Mouse (Mus musculus) liver, postnatal 0 days (tissue): ENCODE measurements around the gene Ube2g1. TPM values are rescaled to one million over a fixed set of nuclear protein-coding genes. Genes with fewer than 3 reads are reported as not detected.
A peak's percentile ranks its signal among the peaks of the same experiment; 100 is the strongest.

ENCODE experiments used
- ATAC-seq: fragments of 200-750 bp; cut with Nextera tagmentation; 2 replicates; pipeline ENCODE4 v1.8.0; 2017; ENCODE audit warnings: mild to moderate bottlenecking, moderate library complexity
- DNase-seq: peaks from one replicate; pipeline ENCODE4 v3.0.0-alpha.2; 2016
- H3K27ac ChIP-seq: fragments of 300-500 bp; sonication (generic); 2 replicates; pipeline ENCODE4 v1.5.1; 2014; ENCODE audit warnings: antibody characterized with exemption, moderate library complexity, mild to moderate bottlenecking, low read depth
- H3K27me3 ChIP-seq: fragments of 300-500 bp; sonication (generic); 2 replicates; pipeline ENCODE4 v1.6.1; 2014; ENCODE audit warnings: low read length, control low read depth, mixed read lengths; ENCODE audit not compliant: insufficient read depth
- H3K36me3 ChIP-seq: fragments of 300-500 bp; sonication (generic); replicated peaks from 2 replicates; pipeline ENCODE4 v1.6.1; 2014; ENCODE audit warnings: mild to moderate bottlenecking, control low read depth, low read length, moderate library complexity, mixed read lengths; ENCODE audit not compliant: insufficient read depth
- H3K4me1 ChIP-seq: fragments of 300-500 bp; sonication (generic); 2 replicates; pipeline ENCODE4 v1.6.1; 2014; ENCODE audit warnings: antibody characterized with exemption, mild to moderate bottlenecking, control low read depth; ENCODE audit not compliant: insufficient read depth
- H3K4me2 ChIP-seq: fragments of 300-500 bp; sonication (generic); 2 replicates; pipeline ENCODE4 v1.6.1; 2014; ENCODE audit warnings: low read depth, mild to moderate bottlenecking, low read length, moderate library complexity, mixed read lengths
- H3K4me3 ChIP-seq: fragments of 300-500 bp; sonication (generic); 2 replicates; pipeline ENCODE4 v1.5.1; 2014; ENCODE audit warnings: low read depth, low read length
- H3K9ac ChIP-seq: fragments of 300-500 bp; sonication (generic); replicated peaks from 2 replicates; pipeline ENCODE4 v1.6.1; 2014; ENCODE audit warnings: mild to moderate bottlenecking, moderate library complexity
- H3K9me3 ChIP-seq: fragments of 300-500 bp; sonication (generic); 2 replicates; pipeline ENCODE4 v1.6.1; 2016; ENCODE audit warnings: mild to moderate bottlenecking, control low read depth, low read length, mixed read lengths
- CTCF ChIP-seq: sonication (generic); IDR thresholded peaks from 2 replicates; pipeline ENCODE4 v1.5.1; 2016; ENCODE audit warnings: antibody characterized with exemption, low read depth
- EP300 ChIP-seq: IDR thresholded peaks from 2 replicates; pipeline ENCODE4 v1.6.1; 2016; ENCODE audit warnings: antibody characterized with exemption, low read depth, mild to moderate bottlenecking
- WGBS: fragments of 180-500 bp; shearing (Covaris S2); extraction: QIAGEN DNeasy Blood & Tissue Kit; methylation state at CpG from one replicate; pipeline ENCODE4 v1.1.7; 2014; ENCODE audit not compliant: insufficient replicate concordance; 5-methylcytosine and 5-hydroxymethylcytosine counted together
- polyA plus RNA-seq: library from polyadenylated mRNA; unstranded; fragments of >200 nt; fragmentation: Nextera tagmentation; extraction: Ambion mirVana; gene quantifications from 2 replicates; pipeline ENCODE4 v1.2.1, GENCODE M21; 2015

Gene Ube2g1
- polyA plus RNA-seq, 1 experiment from 2014 or later = 28.1 TPM

DNA sequence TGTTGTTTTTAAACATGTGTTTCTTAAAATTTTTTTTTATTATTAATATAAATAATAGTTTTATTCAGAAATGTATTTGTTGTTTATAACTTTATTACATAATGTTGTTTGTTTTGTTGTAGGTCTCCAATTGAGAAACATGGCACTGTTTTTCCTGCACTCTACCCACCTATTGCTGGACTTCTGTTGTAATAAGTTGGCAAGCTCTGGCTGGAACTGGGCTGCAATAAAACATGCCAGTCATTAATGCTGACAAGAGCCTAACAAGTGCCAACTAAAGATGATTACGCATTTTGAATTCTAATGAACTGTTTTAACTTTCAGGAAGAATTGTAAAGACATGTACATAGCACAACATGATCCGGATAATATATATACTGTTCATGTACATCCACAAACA lies 76.3 kb downstream of the Ube2g1 start:
- Histone ChIP-seq H3K4me1 (peaks cover 12% of the 10 kb centered on the region), H3K36me3 (peaks cover 13% of the 10 kb centered on the region), H3K9me3 (no peaks in the 10 kb centered on the region), H3K9ac (no peak overlapping the region), H3K4me2 (no peak overlapping the region), H3K4me3 (no peak overlapping the region), H3K27me3 (no peaks in the 10 kb centered on the region), H3K27ac (no peak overlapping the region)
- TF ChIP-seq EP300 = no peak
- TF ChIP-seq CTCF = no peak
- DNase-seq (no peak), ATAC-seq (no peak)
- WGBS = 91% methylated on average over 2 of the region's 2 CpGs

DNA sequence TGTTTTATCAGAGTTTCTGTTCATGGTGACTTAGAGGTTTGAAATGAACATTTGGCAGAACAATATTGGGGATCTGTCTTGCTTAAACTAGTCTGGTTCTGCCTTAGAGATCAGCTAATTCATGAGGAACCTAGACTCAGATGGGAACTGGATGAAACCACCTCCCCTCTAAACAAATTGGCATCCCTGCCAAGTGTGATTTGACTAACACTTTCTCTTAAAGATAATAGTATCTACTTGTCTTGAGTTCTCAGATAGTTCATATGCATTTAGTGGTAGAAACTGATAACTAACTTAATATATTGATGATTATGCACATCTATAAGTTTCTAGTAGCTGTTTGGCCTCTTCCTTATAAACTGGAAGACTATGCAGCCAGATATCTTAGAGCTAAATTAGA lies 79.6 kb downstream of the Ube2g1 start:
- Histone ChIP-seq H3K27me3 (no peaks in the 10 kb centered on the region), H3K27ac (no peak overlapping the region), H3K4me1 (peaks cover 30% of the 10 kb centered on the region), H3K9me3 (no peaks in the 10 kb centered on the region), H3K4me3 (no peak overlapping the region), H3K4me2 (no peak overlapping the region), H3K9ac (no peak overlapping the region), H3K36me3 (peaks cover 3% of the 10 kb centered on the region; the same call in 1 of the 2 replicates)
- TF ChIP-seq CTCF (no peak), EP300 (peak; percentile 88)
- DNase-seq (no peak), ATAC-seq (no peak)

DNA sequence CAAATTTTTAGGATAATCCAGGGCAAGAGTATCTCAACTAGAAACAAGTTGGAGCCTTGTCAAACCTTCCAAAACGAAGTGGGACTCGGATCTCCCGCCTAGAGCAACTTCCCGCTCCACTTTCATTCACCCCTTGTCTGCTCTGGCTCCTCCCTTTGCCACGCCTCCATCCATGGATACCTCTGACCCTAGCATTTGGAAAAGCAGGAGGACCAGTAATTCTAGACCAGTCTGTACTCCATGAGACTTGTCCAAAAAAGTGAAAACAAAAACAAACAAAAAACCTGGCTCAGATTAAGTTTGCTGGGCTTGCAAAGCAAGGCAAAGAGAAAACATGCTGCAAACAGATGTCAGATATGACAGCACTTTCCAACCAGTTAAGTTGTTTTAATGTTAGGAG lies 81.2 kb downstream of the Ube2g1 start:
- ATAC-seq (no peak), DNase-seq (no peak)
- H3K4me3 ChIP-seq = no peak overlapping the region
- H3K27ac ChIP-seq = peak overlapping the region; percentile 91
- peaks cover 39% of the 10 kb centered on the region for H3K4me1 ChIP-seq
- no peaks in the 10 kb centered on the region for H3K27me3 ChIP-seq
- no peaks in the 10 kb centered on the region for H3K9me3 ChIP-seq
- peaks cover 3% of the 10 kb centered on the region; the same call in 1 of the 2 replicates for H3K36me3 ChIP-seq
- TF ChIP-seq CTCF = no peak
- TF ChIP-seq EP300 = no peak
- H3K4me2 ChIP-seq = peak overlapping the region; percentile 78; the same call in 1 of the 2 replicates
- H3K9ac ChIP-seq = no peak overlapping the region
- WGBS = 50% methylated on average over 5 of the region's 5 CpGs

DNA sequence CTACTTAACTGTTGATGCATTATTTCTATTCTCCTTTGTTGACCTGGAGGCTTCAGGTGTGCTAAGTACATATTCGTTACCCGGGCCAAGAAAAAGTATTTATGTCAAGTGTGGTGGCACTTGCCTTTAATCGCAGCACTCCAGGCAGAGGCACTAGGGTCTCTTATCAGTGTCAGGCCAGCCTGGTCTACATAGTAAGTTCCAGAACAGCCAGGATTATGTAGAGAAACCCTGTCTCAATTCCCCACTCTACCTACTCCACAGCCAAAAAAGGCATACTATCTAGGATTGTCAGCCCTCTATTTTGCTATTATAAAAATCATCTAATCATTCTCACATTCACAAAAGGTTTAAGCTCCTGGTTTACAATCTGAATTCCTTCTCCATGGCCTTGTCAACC lies 82.0 kb downstream of the Ube2g1 start:
- H3K36me3 ChIP-seq = 0 out of 2 replicates have a peak, but pooled peaks cover 2% of the 10 kb centered on the region
- no peaks in the 10 kb centered on the region for H3K27me3 ChIP-seq
- H3K4me1 ChIP-seq = peaks cover 46% of the 10 kb centered on the region
- no peaks in the 10 kb centered on the region for H3K9me3 ChIP-seq
- WGBS = 39% methylated on average over 3 of the region's 3 CpGs
- H3K4me2 ChIP-seq = peak overlapping the region; percentile 78
- DNase-seq (peak; percentile 47), ATAC-seq (peak; percentile 76)
- H3K4me3 ChIP-seq = peak overlapping the region; percentile 97
- no peak for TF ChIP-seq CTCF
- TF ChIP-seq EP300 = peak; percentile 92
- H3K27ac ChIP-seq = peak overlapping the region; percentile 91
- H3K9ac ChIP-seq = peak overlapping the region; percentile 83

DNA sequence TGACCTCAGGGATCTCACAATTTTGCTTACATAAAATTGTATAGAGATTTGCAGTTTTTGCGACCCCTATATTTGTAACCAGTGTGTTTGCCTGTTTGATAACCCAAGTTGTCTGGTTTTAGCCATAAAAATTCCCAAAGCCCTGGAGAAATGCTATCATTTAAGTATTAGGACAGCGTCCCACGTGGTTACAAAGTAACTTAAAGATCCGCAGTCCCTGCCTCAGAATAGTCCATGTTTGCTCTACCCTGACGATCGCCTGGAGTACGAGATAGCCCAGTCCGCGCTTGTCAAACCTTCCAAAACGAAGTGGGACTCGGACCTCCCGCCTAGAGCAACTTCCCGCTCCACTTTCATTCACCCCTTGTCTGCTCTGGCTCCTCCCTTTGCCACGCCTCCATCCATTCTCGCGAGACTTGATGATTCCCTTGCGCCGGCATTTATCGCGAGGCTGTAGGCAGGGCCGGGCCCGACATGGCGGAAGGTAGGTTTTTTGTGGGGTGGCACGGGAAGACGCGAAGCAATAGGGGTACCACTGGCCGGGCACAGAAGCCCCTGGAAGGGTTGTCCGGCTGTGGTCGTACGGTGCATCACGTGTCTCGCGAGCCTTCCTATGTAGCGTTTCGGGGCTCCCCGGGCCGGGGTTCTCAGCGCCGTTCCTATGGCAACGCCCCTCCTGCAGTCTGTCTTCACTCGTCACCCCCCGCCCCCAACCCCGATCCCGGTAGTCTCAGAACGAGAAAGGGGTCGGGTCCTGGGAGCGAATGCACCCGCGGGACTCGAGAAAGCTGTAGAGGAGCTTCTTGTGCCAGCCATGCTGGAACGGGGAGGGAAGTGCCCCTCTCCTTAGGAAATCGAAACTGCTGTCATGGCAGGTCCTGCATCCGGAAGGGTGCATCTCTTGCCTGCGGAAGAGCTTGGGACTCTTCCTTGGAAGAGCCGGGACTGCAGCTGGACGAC lies 82.7 kb downstream of the Ube2g1 start, which contains the start of gene Ankfy1:
Ankfy1 (plus strand) TSS at position 456 of the 960 bp plus-strand sequence.
- 1% methylated on average over 56 of the region's 56 CpGs for WGBS
- no peak for TF ChIP-seq CTCF
- TF ChIP-seq EP300 = peak; percentile 91
- peak; percentile 98 for DNase-seq
- peak within 1 kb of the TSS; percentile 83 for H3K9ac ChIP-seq
- peak within 1 kb of the TSS; percentile 78 for H3K4me2 ChIP-seq
- peak within 1 kb of the TSS; percentile 91 for H3K27ac ChIP-seq
- ATAC-seq = peak; percentile 95
- H3K9me3 ChIP-seq = no peaks in the 10 kb centered on the region
- H3K36me3 ChIP-seq = 0 out of 2 replicates have a peak, but pooled peaks cover 2% of the 10 kb centered on the region
- peak within 1 kb of the TSS; percentile 97 for H3K4me3 ChIP-seq
- H3K4me1 ChIP-seq = peaks cover 51% of the 10 kb centered on the region
- H3K27me3 ChIP-seq = no peaks in the 10 kb centered on the region

DNA sequence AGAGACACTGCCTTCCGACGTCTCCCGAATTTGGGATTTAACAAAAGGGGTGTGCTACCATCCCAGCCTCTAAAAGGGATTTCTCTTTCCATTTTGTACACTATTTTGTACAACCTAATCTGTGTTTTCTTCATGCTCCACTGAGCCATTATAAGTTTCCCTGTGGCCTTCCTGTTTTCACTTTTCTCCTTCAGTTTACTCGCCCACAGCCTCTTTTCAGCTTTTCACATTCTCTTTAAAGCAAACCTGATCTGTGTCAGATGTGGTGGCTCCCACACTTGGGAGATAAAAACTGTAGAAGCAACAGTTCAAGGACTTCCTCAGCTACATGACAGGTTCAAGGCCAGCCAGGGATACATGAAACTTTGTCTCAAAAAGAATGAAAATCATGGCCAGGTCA lies 85.3 kb downstream of the Ube2g1 start:
- 73% methylated on average over 4 of the region's 4 CpGs for WGBS
- H3K27me3 ChIP-seq = no peaks in the 10 kb centered on the region
- no peak for DNase-seq
- peak overlapping the region; percentile 49; the same call in 1 of the 2 replicates for H3K27ac ChIP-seq
- H3K4me2 ChIP-seq = peak overlapping the region; percentile 78
- H3K36me3 ChIP-seq = 0 out of 2 replicates have a peak, but pooled peaks cover 7% of the 10 kb centered on the region
- TF ChIP-seq CTCF = no peak
- no peak for TF ChIP-seq EP300
- H3K4me3 ChIP-seq = no peak overlapping the region
- no peak for ATAC-seq
- H3K9ac ChIP-seq = no peak overlapping the region; the same call in 1 of the 2 replicates
- H3K4me1 ChIP-seq = peaks cover 60% of the 10 kb centered on the region
- no peaks in the 10 kb centered on the region for H3K9me3 ChIP-seq
